Mouse (Mus musculus) midbrain, embryonic 14.5 days (tissue): Measurements from ENCODE around the gene Ptpn14. TPM values are rescaled to one million over a fixed set of nuclear protein-coding genes. Genes with fewer than 3 reads are reported as not detected.

Experiments used
- ATAC-seq: fragments of 200-750 bp; cut with Nextera tagmentation; 2 replicates; pipeline ENCODE4 v1.8.0; 2017; ENCODE audit warnings: moderate number of reproducible peaks, moderate library complexity; ENCODE audit not compliant: low FRiP score, low TSS enrichment
- DNase-seq: peaks from one replicate; pipeline ENCODE4 v3.0.0-alpha.2; 2015
- H3K27ac ChIP-seq: fragments of 300-500 bp; sonication (generic); replicated peaks from 2 replicates; pipeline ENCODE4 v1.5.1; 2014; ENCODE audit warnings: mild to moderate bottlenecking, low read depth, low read length, moderate library complexity
- H3K27me3 ChIP-seq: fragments of 300-500 bp; sonication (generic); 2 replicates; pipeline ENCODE4 v1.6.1; 2014; ENCODE audit warnings: low read length, control low read depth, mixed read lengths; ENCODE audit not compliant: control insufficient read depth, insufficient read depth
- H3K36me3 ChIP-seq: fragments of 300-500 bp; sonication (generic); 2 replicates; pipeline ENCODE4 v1.6.1; 2014; ENCODE audit warnings: low read length, control low read depth; ENCODE audit not compliant: control insufficient read depth, insufficient read depth
- H3K4me1 ChIP-seq: fragments of 300-500 bp; sonication (generic); 2 replicates; pipeline ENCODE4 v1.6.1; 2014; ENCODE audit warnings: mild to moderate bottlenecking, antibody characterized with exemption, low read length, control low read depth; ENCODE audit not compliant: control insufficient read depth, insufficient read depth
- H3K4me2 ChIP-seq: fragments of 300-500 bp; sonication (generic); 2 replicates; pipeline ENCODE4 v1.6.1; 2014; ENCODE audit warnings: mild to moderate bottlenecking, low read length, moderate library complexity
- H3K4me3 ChIP-seq: fragments of 300-500 bp; sonication (generic); replicated peaks from 2 replicates; pipeline ENCODE4 v1.5.1; 2014; ENCODE audit warnings: low read depth, low read length
- H3K9ac ChIP-seq: fragments of 300-500 bp; sonication (generic); replicated peaks from 2 replicates; pipeline ENCODE4 v1.6.1; 2014; ENCODE audit warnings: mild to moderate bottlenecking, low read length, moderate library complexity
- H3K9me3 ChIP-seq: fragments of 300-500 bp; sonication (generic); 2 replicates; pipeline ENCODE4 v1.6.1; 2016; ENCODE audit warnings: low read length, control low read depth, mixed read lengths; ENCODE audit not compliant: control insufficient read depth
- WGBS: fragments of 180-500 bp; shearing (Covaris S2); extraction: QIAGEN DNeasy Blood & Tissue Kit; methylation state at CpG from one replicate; pipeline ENCODE4 v1.1.7; 2014; 5-methylcytosine and 5-hydroxymethylcytosine counted together
- polyA plus RNA-seq: library from polyadenylated mRNA; unstranded; fragments of >200 nt; fragmentation: Nextera tagmentation; extraction: Ambion mirVana; gene quantifications from 2 replicates; pipeline ENCODE4 v1.2.1, GENCODE M21; 2014

The Ptpn14 gene
- polyA plus RNA-seq, 1 experiment from 2014 or later: 1.7 TPM

GRCm38 (mm10) chr1:189694391-189694790 lies 33.7 kb upstream of the Ptpn14 start:
- DNase-seq (no peak), ATAC-seq (no peak)
- 93% methylated on average over 2 of the region's 2 CpGs for WGBS
- H3K4me2 ChIP-seq: no peak overlapping the region
- no peak overlapping the region for H3K27ac ChIP-seq
- no peaks in the 10 kb centered on the region for H3K9me3 ChIP-seq
- no peaks in the 10 kb centered on the region for H3K36me3 ChIP-seq
- H3K4me3 ChIP-seq: no peak overlapping the region
- no peaks in the 10 kb centered on the region for H3K4me1 ChIP-seq
- H3K27me3 ChIP-seq: no peaks in the 10 kb centered on the region
- no peak overlapping the region for H3K9ac ChIP-seq

- no peaks in the 10 kb centered on the region for H3K4me1 ChIP-seq
- DNase-seq (no peak), ATAC-seq (no peak)
- no peaks in the 10 kb centered on the region for H3K36me3 ChIP-seq
- no peak overlapping the region for H3K9ac ChIP-seq
- no peaks in the 10 kb centered on the region for H3K9me3 ChIP-seq
- no peak overlapping the region for H3K4me2 ChIP-seq
- no peaks in the 10 kb centered on the region for H3K27me3 ChIP-seq
- H3K4me3 ChIP-seq: no peak overlapping the region
- H3K27ac ChIP-seq: no peak overlapping the region
Observed at GRCm38 (mm10) chr1:189695321-189695720, 32.7 kb upstream of the Ptpn14 start.

GRCm38 (mm10) chr1:189698416-189698815 lies 29.7 kb upstream of the Ptpn14 start:
- Histone ChIP-seq H3K9me3 (no peaks in the 10 kb centered on the region), H3K4me2 (no peak overlapping the region), H3K4me3 (no peak overlapping the region), H3K9ac (no peak overlapping the region), H3K36me3 (no peaks in the 10 kb centered on the region), H3K27ac (no peak overlapping the region), H3K4me1 (no peaks in the 10 kb centered on the region), H3K27me3 (no peaks in the 10 kb centered on the region)
- ATAC-seq (no peak), DNase-seq (no peak)
- WGBS: 71% methylated on average over 4 of the region's 4 CpGs

GRCm38 (mm10) chr1:189700186-189700585 lies 27.9 kb upstream of the Ptpn14 start:
- Histone ChIP-seq H3K4me1 (no peaks in the 10 kb centered on the region), H3K27ac (no peak overlapping the region), H3K9me3 (no peaks in the 10 kb centered on the region), H3K36me3 (no peaks in the 10 kb centered on the region), H3K4me2 (no peak overlapping the region), H3K27me3 (no peaks in the 10 kb centered on the region), H3K4me3 (no peak overlapping the region), H3K9ac (no peak overlapping the region)
- ATAC-seq (no peak), DNase-seq (no peak)
- 88% methylated on average over 6 of the region's 6 CpGs for WGBS

- H3K4me2 ChIP-seq: no peak overlapping the region
Observed at GRCm38 (mm10) chr1:189700990-189701389, 27.1 kb upstream of the Ptpn14 start.

GRCm38 (mm10) chr1:189703156-189703555 lies 24.9 kb upstream of the Ptpn14 start:
- H3K9me3 ChIP-seq: no peaks in the 10 kb centered on the region
- 56% methylated on average over 7 of the region's 7 CpGs for WGBS
- DNase-seq: peak; percentile 24

More at GRCm38 (mm10) chr1:189700990-189701389, 27.1 kb upstream of the Ptpn14 start:
- H3K9ac ChIP-seq: no peak overlapping the region
- H3K9me3 ChIP-seq: no peaks in the 10 kb centered on the region
- no peak overlapping the region for H3K27ac ChIP-seq
- ATAC-seq: no peak; the same call in 1 of the 2 replicates
- H3K36me3 ChIP-seq: no peaks in the 10 kb centered on the region
- H3K4me3 ChIP-seq: no peak overlapping the region
- peak; percentile 92 for DNase-seq
- H3K27me3 ChIP-seq: no peaks in the 10 kb centered on the region
- 1% methylated on average over 6 of the region's 6 CpGs for WGBS
- H3K4me1 ChIP-seq: no peaks in the 10 kb centered on the region

GRCm38 (mm10) chr1:189703591-189703990 lies 24.5 kb upstream of the Ptpn14 start:
- Histone ChIP-seq H3K4me1 (no peaks in the 10 kb centered on the region), H3K36me3 (no peaks in the 10 kb centered on the region), H3K27ac (no peak overlapping the region), H3K9ac (no peak overlapping the region), H3K4me2 (no peak overlapping the region), H3K27me3 (no peaks in the 10 kb centered on the region), H3K9me3 (no peaks in the 10 kb centered on the region), H3K4me3 (no peak overlapping the region)
- WGBS: 78% methylated on average over 7 of the region's 7 CpGs
- no peak for ATAC-seq
- no peak for DNase-seq

More at GRCm38 (mm10) chr1:189703156-189703555, 24.9 kb upstream of the Ptpn14 start:
- no peak overlapping the region for H3K27ac ChIP-seq
- no peak overlapping the region for H3K9ac ChIP-seq
- no peak for ATAC-seq
- no peaks in the 10 kb centered on the region for H3K4me1 ChIP-seq
- no peak overlapping the region for H3K4me2 ChIP-seq
- no peak overlapping the region for H3K4me3 ChIP-seq
- no peaks in the 10 kb centered on the region for H3K36me3 ChIP-seq
- H3K27me3 ChIP-seq: no peaks in the 10 kb centered on the region

GRCm38 (mm10) chr1:189706040-189706645 lies 21.9 kb upstream of the Ptpn14 start:
- Histone ChIP-seq H3K27ac (no peak overlapping the region), H3K4me3 (no peak overlapping the region), H3K4me1 (no peaks in the 10 kb centered on the region), H3K27me3 (no peaks in the 10 kb centered on the region), H3K9ac (no peak overlapping the region), H3K9me3 (no peaks in the 10 kb centered on the region), H3K36me3 (no peaks in the 10 kb centered on the region), H3K4me2 (no peak overlapping the region)
- ATAC-seq (no peak), DNase-seq (no peak)
- WGBS: 88% methylated on average over 12 of the region's 12 CpGs

- H3K27me3 ChIP-seq: no peaks in the 10 kb centered on the region
- no peaks in the 10 kb centered on the region for H3K9me3 ChIP-seq
- no peak overlapping the region for H3K4me3 ChIP-seq
- H3K27ac ChIP-seq: no peak overlapping the region
- no peak for DNase-seq
- H3K9ac ChIP-seq: no peak overlapping the region
- no peak for ATAC-seq
- no peaks in the 10 kb centered on the region for H3K4me1 ChIP-seq
- no peaks in the 10 kb centered on the region for H3K36me3 ChIP-seq
- no peak overlapping the region for H3K4me2 ChIP-seq
Observed at GRCm38 (mm10) chr1:189707014-189707413, 21.1 kb upstream of the Ptpn14 start.
